Mouse (Mus musculus): ENCODE results near the gene Lmx1b. TPM values are rescaled to one million over a fixed set of nuclear protein-coding genes. Genes with fewer than 3 reads are reported as not detected.

Gene Lmx1b
- polyA plus RNA-seq, 1 experiment from 2014 or later: 0.94 TPM

- H3K4me3 ChIP-seq (ENCODE audit: low read length): no peak overlapping the region
- H3K9me3 ChIP-seq (ENCODE audit: low read length): no peaks in the 10 kb centered on the region
- H3K4me1 ChIP-seq (ENCODE audit: insufficient read depth, low read length): peaks cover 36% of the 10 kb centered on the region
- H3K4me2 ChIP-seq (replicated peaks; ENCODE audit: low read depth, low read length): no peak overlapping the region
- WGBS: 23% methylated on average over 29 of the region's 29 CpGs
- H3K36me3 ChIP-seq (ENCODE audit: insufficient read depth, low read length): no peaks in the 10 kb centered on the region
- 0 out of 2 replicates have a peak overlapping the region, but pooled peaks have one; percentile 32 for H3K9ac ChIP-seq (replicated peaks; ENCODE audit: low read length)
- ATAC-seq (ENCODE audit: low FRiP score, low TSS enrichment): no peak
- H3K27ac ChIP-seq (ENCODE audit: low read length): no peak overlapping the region
- H3K27me3 ChIP-seq (ENCODE audit: insufficient read depth, low read length): peaks cover 39% of the 10 kb centered on the region
Measured at GRCm38 (mm10) chr2:33584937-33585910, 55.1 kb downstream of the Lmx1b start.

GRCm38 (mm10) chr2:33583761-33584160 is 56.5 kb downstream of the Lmx1b start:
- H3K4me1 ChIP-seq (ENCODE audit: insufficient read depth, low read length): peaks cover 38% of the 10 kb centered on the region
- no peak overlapping the region for H3K9ac ChIP-seq (replicated peaks; ENCODE audit: low read length)
- WGBS: 19% methylated on average over 6 of the region's 6 CpGs
- no peak for ATAC-seq (ENCODE audit: low FRiP score, low TSS enrichment)
- no peak overlapping the region for H3K4me3 ChIP-seq (ENCODE audit: low read length)
- H3K4me2 ChIP-seq (replicated peaks; ENCODE audit: low read depth, low read length): no peak overlapping the region
- peaks cover 52% of the 10 kb centered on the region for H3K27me3 ChIP-seq (ENCODE audit: insufficient read depth, low read length)
- no peak overlapping the region for H3K27ac ChIP-seq (ENCODE audit: low read length)
- no peaks in the 10 kb centered on the region for H3K9me3 ChIP-seq (ENCODE audit: low read length)
- no peaks in the 10 kb centered on the region for H3K36me3 ChIP-seq (ENCODE audit: insufficient read depth, low read length)

GRCm38 (mm10) chr2:33583317-33583716 is 57.0 kb downstream of the Lmx1b start:
- 14% methylated on average over 4 of the region's 4 CpGs for WGBS
- no peak overlapping the region for H3K4me2 ChIP-seq (replicated peaks; ENCODE audit: low read depth, low read length)
- H3K27me3 ChIP-seq (ENCODE audit: insufficient read depth, low read length): peaks cover 57% of the 10 kb centered on the region
- no peak overlapping the region for H3K27ac ChIP-seq (ENCODE audit: low read length)
- H3K36me3 ChIP-seq (ENCODE audit: insufficient read depth, low read length): no peaks in the 10 kb centered on the region
- no peaks in the 10 kb centered on the region for H3K9me3 ChIP-seq (ENCODE audit: low read length)
- H3K9ac ChIP-seq (replicated peaks; ENCODE audit: low read length): no peak overlapping the region
- no peak for ATAC-seq (ENCODE audit: low FRiP score, low TSS enrichment)
- no peak overlapping the region for H3K4me3 ChIP-seq (ENCODE audit: low read length)
- peaks cover 38% of the 10 kb centered on the region for H3K4me1 ChIP-seq (ENCODE audit: insufficient read depth, low read length)

- ATAC-seq (ENCODE audit: low FRiP score, low TSS enrichment): peak; percentile 16; the same call in 1 of the 2 replicates
- no peak overlapping the region for H3K9ac ChIP-seq (replicated peaks; ENCODE audit: low read length)
- WGBS: 5% methylated on average over 5 of the region's 5 CpGs
- no peak overlapping the region for H3K4me2 ChIP-seq (replicated peaks; ENCODE audit: low read depth, low read length)
- no peak overlapping the region for H3K4me3 ChIP-seq (ENCODE audit: low read length)
- H3K27ac ChIP-seq (ENCODE audit: low read length): no peak overlapping the region
- no peaks in the 10 kb centered on the region for H3K9me3 ChIP-seq (ENCODE audit: low read length)
- H3K36me3 ChIP-seq (ENCODE audit: insufficient read depth, low read length): no peaks in the 10 kb centered on the region
- peaks cover 62% of the 10 kb centered on the region for H3K27me3 ChIP-seq (ENCODE audit: insufficient read depth, low read length)
- H3K4me1 ChIP-seq (ENCODE audit: insufficient read depth, low read length): peaks cover 38% of the 10 kb centered on the region
Measured at GRCm38 (mm10) chr2:33582457-33583060, 57.8 kb downstream of the Lmx1b start.

- 13% methylated on average over 8 of the region's 8 CpGs for WGBS
Measured at GRCm38 (mm10) chr2:33581866-33582265, 58.4 kb downstream of the Lmx1b start.

GRCm38 (mm10) chr2:33581449-33581777 is 58.9 kb downstream of the Lmx1b start:
- Histone ChIP-seq H3K4me1 (ENCODE audit: insufficient read depth, low read length) (peaks cover 38% of the 10 kb centered on the region), H3K4me3 (ENCODE audit: low read length) (no peak overlapping the region), H3K27ac (ENCODE audit: low read length) (no peak overlapping the region), H3K9me3 (ENCODE audit: low read length) (no peaks in the 10 kb centered on the region), H3K9ac (replicated peaks; ENCODE audit: low read length) (no peak overlapping the region), H3K27me3 (ENCODE audit: insufficient read depth, low read length) (peaks cover 63% of the 10 kb centered on the region), H3K36me3 (ENCODE audit: insufficient read depth, low read length) (no peaks in the 10 kb centered on the region), H3K4me2 (replicated peaks; ENCODE audit: low read depth, low read length) (peak overlapping the region; percentile 51)
- ATAC-seq (ENCODE audit: low FRiP score, low TSS enrichment): no peak
- 1% methylated on average over 6 of the region's 6 CpGs for WGBS

More at GRCm38 (mm10) chr2:33581866-33582265, 58.4 kb downstream of the Lmx1b start:
- H3K9ac ChIP-seq (replicated peaks; ENCODE audit: low read length): no peak overlapping the region
- no peak overlapping the region for H3K4me2 ChIP-seq (replicated peaks; ENCODE audit: low read depth, low read length)
- no peak for ATAC-seq (ENCODE audit: low FRiP score, low TSS enrichment)
- H3K27me3 ChIP-seq (ENCODE audit: insufficient read depth, low read length): peaks cover 63% of the 10 kb centered on the region
- no peaks in the 10 kb centered on the region for H3K9me3 ChIP-seq (ENCODE audit: low read length)
- no peaks in the 10 kb centered on the region for H3K36me3 ChIP-seq (ENCODE audit: insufficient read depth, low read length)
- no peak overlapping the region for H3K4me3 ChIP-seq (ENCODE audit: low read length)
- H3K27ac ChIP-seq (ENCODE audit: low read length): no peak overlapping the region
- peaks cover 38% of the 10 kb centered on the region for H3K4me1 ChIP-seq (ENCODE audit: insufficient read depth, low read length)

- Histone ChIP-seq H3K27me3 (ENCODE audit: insufficient read depth, low read length) (peaks cover 63% of the 10 kb centered on the region), H3K9me3 (ENCODE audit: low read length) (no peaks in the 10 kb centered on the region), H3K4me1 (ENCODE audit: insufficient read depth, low read length) (peaks cover 37% of the 10 kb centered on the region), H3K4me2 (replicated peaks; ENCODE audit: low read depth, low read length) (peak overlapping the region; percentile 51), H3K36me3 (ENCODE audit: insufficient read depth, low read length) (no peaks in the 10 kb centered on the region), H3K9ac (replicated peaks; ENCODE audit: low read length) (no peak overlapping the region), H3K4me3 (ENCODE audit: low read length) (peak overlapping the region; percentile 26), H3K27ac (ENCODE audit: low read length) (no peak overlapping the region)
- ATAC-seq (ENCODE audit: low FRiP score, low TSS enrichment): no peak
- WGBS: 2% methylated on average over 34 of the region's 34 CpGs
Measured at GRCm38 (mm10) chr2:33580697-33581448, 59.4 kb downstream of the Lmx1b start.

GRCm38 (mm10) chr2:33575406-33575805 is 64.9 kb downstream of the Lmx1b start:
- no peaks in the 10 kb centered on the region for H3K9me3 ChIP-seq (ENCODE audit: low read length)
- H3K4me2 ChIP-seq (replicated peaks; ENCODE audit: low read depth, low read length): no peak overlapping the region
- H3K4me1 ChIP-seq (ENCODE audit: insufficient read depth, low read length): peaks cover 3% of the 10 kb centered on the region; the same call in 1 of the 2 replicates
- peak; percentile 69 for ATAC-seq (ENCODE audit: low FRiP score, low TSS enrichment)
- H3K27ac ChIP-seq (ENCODE audit: low read length): no peak overlapping the region
- WGBS: 16% methylated on average over 13 of the region's 13 CpGs
- H3K9ac ChIP-seq (replicated peaks; ENCODE audit: low read length): no peak overlapping the region
- H3K4me3 ChIP-seq (ENCODE audit: low read length): no peak overlapping the region
- no peaks in the 10 kb centered on the region for H3K36me3 ChIP-seq (ENCODE audit: insufficient read depth, low read length)
- H3K27me3 ChIP-seq (ENCODE audit: insufficient read depth, low read length): peaks cover 56% of the 10 kb centered on the region

- ATAC-seq (ENCODE audit: low FRiP score, low TSS enrichment): no peak
- WGBS: 94% methylated on average over 7 of the region's 7 CpGs
- peaks cover 56% of the 10 kb centered on the region for H3K27me3 ChIP-seq (ENCODE audit: insufficient read depth, low read length)
Measured at GRCm38 (mm10) chr2:33573075-33573474, 67.2 kb downstream of the Lmx1b start.

More at GRCm38 (mm10) chr2:33573075-33573474, 67.2 kb downstream of the Lmx1b start:
- Histone ChIP-seq H3K9ac (replicated peaks; ENCODE audit: low read length) (no peak overlapping the region), H3K36me3 (ENCODE audit: insufficient read depth, low read length) (no peaks in the 10 kb centered on the region), H3K27ac (ENCODE audit: low read length) (no peak overlapping the region), H3K4me3 (ENCODE audit: low read length) (no peak overlapping the region), H3K9me3 (ENCODE audit: low read length) (no peaks in the 10 kb centered on the region), H3K4me2 (replicated peaks; ENCODE audit: low read depth, low read length) (no peak overlapping the region), H3K4me1 (ENCODE audit: insufficient read depth, low read length) (peaks cover 8% of the 10 kb centered on the region; the same call in 1 of the 2 replicates)
